Mouse (Mus musculus): ENCODE measurements at regions not wholly inside any gene's neighbourhood (a gene's known extent, or its start where the extent isn't known, plus 50 kb on each side); places are given as distances from the start of the nearest gene placed in this dataset.

DNA sequence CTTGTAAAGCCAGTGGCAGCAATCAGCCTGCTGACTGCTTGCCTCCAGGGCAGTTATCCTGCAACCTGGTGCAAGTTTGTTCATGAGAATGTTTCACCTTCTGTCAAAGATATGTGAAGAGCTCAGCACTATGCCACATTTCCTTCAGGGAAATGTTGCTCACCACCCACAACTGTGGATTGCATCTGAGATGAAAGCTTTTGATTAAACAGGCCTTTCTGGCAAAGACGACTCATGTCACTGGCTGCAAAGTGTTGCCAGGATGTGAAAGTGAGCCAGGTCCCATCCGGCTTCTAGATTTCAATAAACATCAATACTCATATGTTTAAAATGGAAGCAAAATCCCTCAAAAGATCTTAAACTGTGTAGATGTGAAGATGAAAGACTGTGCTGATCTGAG lies 2121.0 kb downstream of the Gm37988 start:
- DNase-seq, result no peak

GRCm38 (mm10) chr1:6931876-6932275 lies 2124.2 kb downstream of the Gm37988 start:
- DNase-seq, result no peak

- DNase-seq, result no peak
These were observed 2162.1 kb downstream of the Gm37988 start for GRCm38 (mm10) chr1:6969838-6970237.

- DNase-seq, result no peak
These were observed 2166.1 kb downstream of the Gm37988 start for GRCm38 (mm10) chr1:6973749-6974327.

DNA sequence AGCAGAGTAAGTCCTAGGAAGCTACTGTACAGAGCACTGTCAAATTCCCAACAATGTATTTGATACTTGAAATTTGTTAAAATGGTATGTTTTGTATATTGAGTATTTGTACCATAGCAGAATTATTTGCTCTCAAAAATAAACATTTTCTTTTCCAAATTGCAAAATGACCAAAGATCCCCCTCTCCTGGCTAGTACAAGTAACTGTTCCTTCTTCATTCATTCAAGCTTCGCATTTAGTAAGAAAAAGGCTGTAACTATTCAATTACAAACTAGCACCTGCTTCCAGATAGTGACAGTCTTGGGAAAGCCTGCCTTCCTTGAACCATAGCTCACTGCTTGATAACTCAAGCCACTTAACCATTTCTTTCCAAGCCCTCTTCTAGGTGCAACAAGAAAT lies 2171.9 kb downstream of the Gm37988 start:
- no peak for DNase-seq

GRCm38 (mm10) chr1:6984226-6984625 lies 2176.5 kb downstream of the Gm37988 start:
- DNase-seq, result no peak

GRCm38 (mm10) chr1:6997611-6998010 lies 2189.9 kb downstream of the Gm37988 start:
- DNase-seq, result no peak

DNA sequence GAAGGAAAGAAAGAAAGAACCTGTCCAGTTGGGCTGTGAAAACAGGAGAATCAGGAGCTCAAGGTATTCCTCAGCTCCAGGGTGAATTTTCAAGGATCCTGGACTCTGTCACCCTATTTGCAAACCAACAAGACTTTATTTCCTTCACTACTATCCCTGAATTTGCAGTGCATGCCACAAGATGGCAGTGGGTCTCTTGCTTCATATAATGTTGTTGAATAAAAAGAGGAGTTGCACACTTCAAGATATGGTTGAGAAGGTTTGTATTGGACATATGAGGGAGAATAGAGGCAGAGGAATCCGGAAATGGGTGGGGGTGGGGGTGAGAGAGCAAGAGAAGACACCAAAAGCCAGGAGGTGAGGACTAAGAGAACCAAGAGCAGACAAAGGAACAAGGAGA lies 2202.5 kb downstream of the Gm37988 start:
- DNase-seq, result peak; percentile 60
